Mouse (Mus musculus): ENCODE data around the gene Cdk17.

Gene Cdk17

GRCm38 (mm10) chr10:93231490-93231889 lies 70.8 kb downstream of the Cdk17 start:
- no peak for DNase-seq (ENCODE audit: low spot score)

DNA sequence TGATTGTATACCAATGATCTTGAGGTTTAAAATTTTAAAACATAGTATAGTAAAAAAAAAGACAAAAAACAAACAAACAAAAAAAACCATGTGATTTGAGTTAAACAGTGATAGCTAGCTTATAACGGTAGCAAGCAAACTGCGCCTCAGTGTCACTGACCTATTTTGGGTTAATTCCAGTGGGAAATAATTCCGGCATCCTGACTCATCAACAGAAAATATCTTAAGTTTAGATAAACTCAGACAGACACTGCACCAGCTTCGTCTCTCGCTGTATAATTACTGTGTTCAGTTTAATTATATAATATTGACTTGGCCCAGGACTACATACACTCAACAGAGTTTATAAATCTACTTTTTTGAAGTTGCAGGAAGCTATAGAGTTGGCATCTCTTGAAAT lies 71.2 kb downstream of the Cdk17 start:
- no peak for DNase-seq (ENCODE audit: low spot score)

- DNase-seq (ENCODE audit: low spot score): no peak
Observed at GRCm38 (mm10) chr10:93233665-93234194, 73.1 kb downstream of the Cdk17 start.

DNA sequence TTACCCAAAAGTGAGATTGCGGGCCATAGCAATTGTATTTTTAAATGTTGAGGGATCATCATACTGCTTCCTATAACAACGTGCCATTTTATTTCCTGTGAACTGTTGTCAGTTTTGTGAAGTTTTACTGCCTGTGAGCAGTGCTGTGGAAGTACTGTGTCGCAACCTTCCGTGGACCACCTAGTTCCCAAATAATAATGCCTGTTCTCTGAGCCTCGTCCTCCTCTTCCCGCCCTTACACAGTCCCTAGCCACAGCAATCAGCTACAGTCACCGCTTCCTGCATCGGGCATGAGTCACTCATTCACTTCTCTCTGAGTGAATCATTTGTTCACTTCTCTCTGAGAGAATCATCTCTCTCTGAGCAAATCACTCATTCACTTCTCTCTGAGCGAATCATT lies 74.0 kb downstream of the Cdk17 start:
- no peak for DNase-seq (ENCODE audit: low spot score)

GRCm38 (mm10) chr10:93239201-93239806 lies 78.6 kb downstream of the Cdk17 start:
- DNase-seq (ENCODE audit: low spot score): no peak

- no peak for DNase-seq (ENCODE audit: low spot score)
Observed at GRCm38 (mm10) chr10:93242208-93242607, 81.5 kb downstream of the Cdk17 start.

GRCm38 (mm10) chr10:93242861-93243260 lies 82.2 kb downstream of the Cdk17 start:
- DNase-seq (ENCODE audit: low spot score): no peak

- no peak for DNase-seq (ENCODE audit: low spot score)
Observed at GRCm38 (mm10) chr10:93244209-93244705, 83.6 kb downstream of the Cdk17 start.

DNA sequence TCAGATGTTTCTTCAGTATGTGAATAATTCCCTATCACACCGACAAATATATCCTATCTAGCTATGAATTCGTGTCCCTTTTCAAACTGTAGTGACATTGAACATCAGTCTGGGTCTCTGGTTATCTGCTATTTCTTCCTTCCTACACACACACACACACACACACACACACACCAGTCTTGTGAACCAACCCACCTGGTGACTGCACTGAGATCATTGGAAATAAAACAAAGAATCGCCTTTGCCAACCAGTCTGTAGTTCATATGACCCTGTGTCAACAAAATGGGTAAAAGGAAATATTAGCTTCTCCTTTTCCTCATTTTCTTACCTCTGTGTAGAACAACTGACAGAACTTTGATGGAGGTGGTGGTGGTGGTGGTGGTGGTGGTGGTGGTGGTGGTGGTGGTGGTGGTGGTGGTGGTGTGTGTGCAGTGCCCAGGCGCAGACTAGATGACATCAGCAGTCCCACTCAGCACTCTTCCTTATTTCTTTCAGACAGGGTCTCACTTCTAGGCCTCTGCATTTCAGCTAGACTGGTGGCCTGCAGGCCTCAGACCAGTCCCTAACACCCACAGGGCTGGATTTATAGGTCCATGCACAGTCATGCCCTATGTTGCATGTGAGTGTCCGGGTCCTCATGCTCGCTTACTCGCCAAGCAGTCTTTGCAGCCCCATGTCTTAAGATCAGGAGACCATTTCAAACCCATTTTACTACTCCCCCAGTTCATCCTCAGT lies 85.7 kb downstream of the Cdk17 start:
- DNase-seq (ENCODE audit: low spot score): no peak

- no peak for DNase-seq (ENCODE audit: low spot score)
Observed at GRCm38 (mm10) chr10:93247422-93247821, 86.7 kb downstream of the Cdk17 start.

DNA sequence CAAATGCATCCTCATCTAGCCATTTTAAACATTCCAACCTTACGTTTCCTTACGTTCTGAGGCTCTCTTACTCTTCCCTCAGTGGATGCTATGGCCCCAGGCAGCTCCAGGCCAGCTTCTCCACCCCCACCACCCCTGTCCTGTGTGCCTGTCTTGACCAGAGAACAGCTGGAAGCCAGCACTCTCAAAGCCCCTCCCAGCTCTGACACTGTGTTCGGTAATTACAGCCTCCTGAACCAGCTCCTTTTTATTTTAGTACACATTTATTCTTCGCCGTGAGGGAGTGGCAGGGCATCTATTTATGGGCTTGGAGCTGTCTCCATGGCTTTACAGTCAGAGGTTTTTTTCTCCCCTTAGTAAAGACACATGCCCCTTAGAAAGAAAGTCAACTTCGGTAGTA lies 87.2 kb downstream of the Cdk17 start:
- no peak for DNase-seq (ENCODE audit: low spot score)

DNA sequence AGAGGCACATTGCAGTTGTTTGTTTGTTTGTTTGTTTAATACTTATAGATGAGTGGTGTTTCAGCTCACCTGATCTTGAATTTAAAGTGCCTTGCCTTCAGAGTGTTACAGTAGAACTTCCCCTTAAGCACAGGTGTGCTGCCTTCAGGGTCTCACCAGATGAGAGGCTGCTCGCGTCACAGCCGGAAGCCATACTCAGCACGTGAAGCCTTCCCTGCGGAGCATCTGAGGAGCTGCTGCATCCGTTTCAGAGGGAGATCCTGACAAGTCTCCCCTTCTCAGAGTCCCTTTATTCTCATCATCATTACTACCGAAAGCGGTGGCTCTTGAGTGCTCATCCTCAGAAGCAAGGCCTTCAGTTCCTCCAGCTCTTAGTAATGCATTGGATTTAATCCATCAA lies 87.7 kb downstream of the Cdk17 start:
- DNase-seq (ENCODE audit: low spot score): no peak

GRCm38 (mm10) chr10:93249901-93250300 lies 89.2 kb downstream of the Cdk17 start:
- no peak for DNase-seq (ENCODE audit: low spot score)

GRCm38 (mm10) chr10:93250436-93251317 lies 90.0 kb downstream of the Cdk17 start:
- no peak for DNase-seq (ENCODE audit: low spot score)

GRCm38 (mm10) chr10:93251426-93251825 lies 90.8 kb downstream of the Cdk17 start:
- no peak for DNase-seq (ENCODE audit: low spot score)

DNA sequence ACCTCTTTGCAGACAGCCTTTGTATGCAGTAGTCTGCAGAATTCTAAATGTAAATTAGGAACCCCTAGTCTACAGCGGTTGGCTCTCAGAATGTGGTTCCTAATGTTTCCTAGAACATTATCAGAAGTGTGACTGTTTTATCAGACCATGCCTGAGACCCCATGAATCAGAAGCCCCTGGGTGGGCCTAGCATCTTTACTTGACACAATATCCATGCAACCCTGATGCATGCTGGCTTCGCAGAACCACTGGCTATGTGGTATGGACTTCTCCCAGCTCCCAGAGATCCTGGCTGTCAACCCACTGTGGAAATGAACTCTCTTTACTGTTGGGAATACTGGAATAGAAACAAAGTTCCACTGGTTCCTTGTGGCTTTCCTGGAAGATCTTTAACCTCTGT lies 92.0 kb downstream of the Cdk17 start:
- no peak for DNase-seq (ENCODE audit: low spot score)

GRCm38 (mm10) chr10:93253156-93253555 lies 92.5 kb downstream of the Cdk17 start:
- no peak for DNase-seq (ENCODE audit: low spot score)

GRCm38 (mm10) chr10:93255294-93255693 lies 94.6 kb downstream of the Cdk17 start:
- no peak for DNase-seq (ENCODE audit: low spot score)

- DNase-seq (ENCODE audit: low spot score): no peak
Observed at GRCm38 (mm10) chr10:93259826-93260225, 99.2 kb downstream of the Cdk17 start.

GRCm38 (mm10) chr10:93261132-93261980 lies 100.7 kb downstream of the Cdk17 start:
- no peak for DNase-seq (ENCODE audit: low spot score)

DNA sequence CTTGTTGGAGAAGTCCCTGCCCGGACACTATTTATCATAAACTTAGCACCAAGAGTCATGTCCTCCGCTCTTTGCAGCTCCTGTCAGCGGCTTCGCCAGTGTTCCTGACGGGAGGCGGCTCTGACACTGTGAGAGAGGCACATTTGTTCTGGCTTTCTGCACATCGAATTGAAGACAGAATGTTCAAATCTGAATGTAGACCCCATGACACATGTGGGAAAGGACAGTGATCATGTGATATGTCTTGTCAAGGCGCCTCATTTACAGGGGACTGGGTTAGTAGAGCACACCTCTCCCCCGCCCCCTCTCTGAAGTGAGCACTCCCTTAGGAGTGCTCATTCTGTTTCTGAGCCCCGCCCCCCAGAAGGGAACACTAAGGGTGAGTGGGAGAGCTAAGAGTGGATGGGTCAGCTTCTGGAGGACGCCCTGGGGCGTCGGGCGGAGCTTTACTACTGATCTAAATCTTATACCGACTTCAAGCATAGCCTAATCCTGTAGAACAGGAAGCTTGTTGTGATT lies 101.4 kb downstream of the Cdk17 start:
- DNase-seq (ENCODE audit: low spot score): no peak

Measured in ovary, postnatal 14 days (tissue).